Mouse (Mus musculus) spleen, adult 10 weeks (tissue): ENCODE measurements around the gene Zfp777. TPM values are rescaled to one million over a fixed set of nuclear protein-coding genes. Genes with fewer than 3 reads are reported as not detected.

Experiments
- polyA plus RNA-seq: library from polyadenylated mRNA; stranded (reverse); fragments of 350-450 nt; fragmentation: Illumina TruSeq; extraction: RNeasy Lipid Tissue Mini Kit (QIAGEN cat#74804); gene quantifications from one replicate; pipeline ENCODE4 v1.2.3, GENCODE M21; 2015; ENCODE audit warnings: low replicate concordance; ENCODE audit not compliant: insufficient read depth

Gene Zfp777
- 27.7 TPM for polyA plus RNA-seq

GRCm38 (mm10) chr6:48048426-48049272 is at the start of gene Zfp777:
TSS of gene Zfp777 (minus strand) at chr6:48048911.

DNA sequence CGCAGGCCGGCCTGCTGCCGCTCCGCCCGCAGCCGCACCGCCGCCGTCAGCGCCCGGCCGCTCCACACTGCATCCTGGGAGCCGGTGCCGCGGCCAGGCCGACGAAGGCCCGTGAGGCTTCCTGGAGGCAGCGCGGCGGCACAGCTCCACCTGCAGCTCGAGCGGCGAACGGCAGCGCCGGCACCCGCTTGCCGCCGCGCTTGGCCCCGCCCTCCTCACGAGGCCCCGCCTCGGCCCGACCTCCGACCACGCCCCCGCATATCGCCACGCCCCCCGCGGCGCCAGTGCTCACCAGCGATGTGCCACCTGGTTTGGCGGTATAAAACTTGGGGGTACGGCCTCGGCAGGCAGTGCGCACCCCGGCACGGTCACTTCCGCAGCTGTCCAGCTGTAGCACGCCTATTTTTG is 37.8 kb upstream of the Zfp777 start, which contains the start of gene Zfp746:
Gene Zfp746 (minus strand): TSS at position 123 of the 408 bp plus-strand sequence.

Other genes with a start within 250 kb of the Zfp777 start
- 307 TPM for gene Pdia4, start 235.5 kb downstream of the Zfp777 start, polyA plus RNA-seq
- 0.33 TPM for gene Zfp786, start 218.0 kb downstream of the Zfp777 start, polyA plus RNA-seq
- 23.8 TPM for gene Zfp398, start 213.2 kb downstream of the Zfp777 start, polyA plus RNA-seq
- gene Zfp282, start 171.7 kb downstream of the Zfp777 start, polyA plus RNA-seq, result 4.8 TPM
- gene Zfp212, start 128.4 kb downstream of the Zfp777 start, polyA plus RNA-seq, result 13.3 TPM
- 13.1 TPM for gene Zfp956, start 95.5 kb downstream of the Zfp777 start, polyA plus RNA-seq
- 27.5 TPM for gene Zfp746, start 37.7 kb upstream of the Zfp777 start, polyA plus RNA-seq